Mouse (Mus musculus) gastrocnemius, postnatal 36 days (tissue): ENCODE results near the gene Prss22. TPM values are rescaled to one million over a fixed set of nuclear protein-coding genes. Genes with fewer than 3 reads are reported as not detected.

ENCODE experiments used
- DNase-seq, 2 experiments: peaks; one replicate each; pipeline ENCODE4 v3.0.0; 2022
- intact Hi-C: fragments of 180-260 bp; cut with DNase I; formaldehyde crosslinking; loops from one replicate; pipeline ENCODE4 v1.15.1; 2025
- long read RNA-seq, 2 experiments: library from polyadenylated mRNA; stranded (forward); transcript quantifications; one replicate each; pipeline ENCODE4 v2.0.0; 2021
- total RNA-seq, 2 experiments: library from RNA; stranded (reverse); gene quantifications; 2 replicates each; pipeline ENCODE4 v1.2.3; 2021

The Prss22 gene
- total RNA-seq: not detected
- long read RNA-seq, experiment 1: 0 reads
- long read RNA-seq, experiment 2: 0 reads

DNA sequence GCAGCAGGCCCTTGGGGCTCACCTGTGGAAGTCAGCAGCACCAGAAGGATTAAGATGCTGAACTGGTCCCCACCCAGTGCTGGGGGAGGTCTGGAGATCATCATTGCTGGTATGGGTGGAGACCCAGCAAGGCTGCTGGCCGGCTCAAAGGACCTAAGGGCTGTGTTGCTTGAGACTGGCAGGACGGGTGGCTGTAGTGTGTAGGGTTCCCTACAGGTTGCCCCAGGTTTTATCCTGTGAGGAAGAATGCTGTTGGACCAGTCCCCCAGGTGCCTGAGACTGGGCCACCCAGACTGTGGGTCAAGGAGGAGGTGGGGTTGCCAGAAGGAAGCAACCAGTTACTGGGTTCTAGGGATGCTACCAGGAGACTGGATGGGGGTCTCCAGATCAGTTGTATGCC, at the start of gene Prss22:
Gene Prss22, minus strand, starts transcription at position 200 of the 400 bp plus-strand sequence.
- no peak for DNase-seq
- intact Hi-C loops: no loop called here

- intact Hi-C loops: no loop called here
- DNase-seq: no peak
These were observed 48.1 kb upstream of the Prss22 start for GRCm38 (mm10) chr17:24046026-24046425.

DNA sequence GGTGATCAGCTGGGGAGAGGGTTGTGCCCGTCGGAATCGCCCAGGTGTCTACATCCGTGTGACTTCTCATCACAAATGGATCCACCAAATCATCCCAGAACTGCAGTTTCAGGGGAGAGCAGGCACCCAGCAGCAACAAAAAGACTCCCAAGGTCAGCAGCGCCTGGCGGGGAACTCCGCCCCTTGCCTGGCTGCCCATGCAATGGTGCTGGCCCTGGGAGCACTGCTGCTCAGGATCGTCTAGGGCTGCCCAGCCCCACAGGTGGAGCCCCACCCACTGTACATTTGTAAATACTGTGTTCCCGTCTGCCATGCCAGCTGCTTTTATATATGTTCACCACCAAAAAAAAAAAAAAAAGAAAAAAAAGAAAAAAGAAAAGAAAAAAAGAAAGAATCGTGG, 47.7 kb upstream of the Prss22 start:
- no peak for DNase-seq
- intact Hi-C loops: no loop called here

GRCm38 (mm10) chr17:24044482-24044881, 46.6 kb upstream of the Prss22 start:
- no peak for DNase-seq
- intact Hi-C loops: no loop called here

DNA sequence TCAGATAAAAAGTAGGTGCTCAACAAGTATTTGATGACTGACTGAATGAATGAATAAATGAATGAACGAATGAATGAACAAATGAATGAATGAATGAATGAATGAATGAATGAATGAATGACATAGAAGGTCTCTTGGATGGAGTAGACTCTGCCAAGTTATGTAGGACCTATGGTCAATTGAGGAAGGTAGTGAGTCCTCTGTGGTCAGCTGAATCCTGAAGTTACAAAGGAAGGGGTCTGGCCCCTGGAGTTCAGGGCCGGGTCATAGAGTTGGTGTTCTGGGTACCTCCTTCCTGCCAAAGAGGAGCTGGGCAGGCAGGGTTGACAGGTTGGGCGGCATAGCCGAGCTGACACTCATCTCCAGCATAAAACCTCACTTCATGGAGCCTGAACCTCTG, 39.9 kb upstream of the Prss22 start, which contains the start of gene Prss27:
Gene Prss27, plus strand, starts transcription at position 301 of the 400 bp plus-strand sequence.
- intact Hi-C loops: no loop called here

DNA sequence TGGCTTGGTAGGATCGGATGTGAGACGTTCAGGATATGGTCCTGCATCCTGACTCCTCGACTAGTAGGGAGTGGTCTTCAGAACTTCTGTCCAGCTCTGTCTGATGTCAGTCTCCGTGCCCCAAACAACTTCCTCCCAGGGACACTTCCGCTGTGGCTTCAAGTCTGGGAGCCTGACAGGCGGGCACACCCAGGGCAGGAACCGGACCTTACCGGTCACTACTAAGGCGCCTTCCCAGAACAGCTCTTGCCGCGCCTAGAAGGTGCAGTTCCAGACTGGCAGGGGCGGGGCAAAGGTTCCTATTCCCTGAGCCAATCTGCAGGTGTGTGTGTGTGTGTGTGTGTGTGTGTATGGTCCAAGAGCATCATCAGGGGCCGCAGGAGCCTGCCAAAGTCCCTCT, 39.5 kb upstream of the Prss22 start:
- intact Hi-C loops: no loop called here
- no peak for DNase-seq

More for the DNA sequence above, 39.9 kb upstream of the Prss22 start, which contains the start of gene Prss27:
- DNase-seq: no peak

DNA sequence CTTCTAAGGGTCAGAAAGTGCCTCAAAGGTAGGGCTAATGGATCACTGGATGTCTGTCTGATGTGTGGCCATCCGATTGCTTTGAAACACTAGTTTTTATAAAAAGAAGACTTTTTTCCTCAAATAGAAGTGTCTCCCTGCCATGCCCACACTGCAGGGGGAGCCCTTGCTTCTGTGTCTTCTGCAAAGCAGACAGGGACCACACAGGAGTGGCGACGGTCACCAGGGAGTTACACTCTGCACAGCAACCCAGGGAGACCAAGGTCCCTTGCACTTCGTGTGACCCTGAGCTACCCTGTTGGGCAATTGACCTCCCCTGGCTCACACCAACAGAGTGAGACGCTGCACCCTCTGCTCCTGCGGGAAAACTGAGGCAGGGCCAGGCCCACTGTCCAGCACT, 39.1 kb upstream of the Prss22 start:
- no peak for DNase-seq
- intact Hi-C loops: no loop called here

DNA sequence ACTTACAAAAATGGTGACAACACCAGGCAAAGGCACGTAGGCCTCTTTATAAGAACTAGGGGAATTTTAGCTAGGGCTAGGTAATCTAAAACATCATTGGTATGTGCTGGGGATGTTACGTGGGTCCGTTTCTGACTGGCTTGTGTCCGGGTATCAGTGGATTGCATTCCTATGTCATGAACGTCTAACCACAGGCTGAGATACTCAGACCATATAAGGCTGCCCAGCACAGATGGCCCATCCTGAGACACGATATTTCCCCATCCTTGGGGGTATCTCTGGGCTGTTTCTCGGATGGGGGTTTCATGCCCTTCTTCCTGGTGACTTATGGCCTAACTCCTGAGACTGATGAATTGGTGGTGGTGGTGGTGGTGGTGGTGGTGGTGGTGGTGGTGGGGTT, 37.2 kb upstream of the Prss22 start:
- intact Hi-C loops: no loop called here
- no peak for DNase-seq

- intact Hi-C loops: no loop called here
- no peak for DNase-seq
These were observed 32.7 kb upstream of the Prss22 start for GRCm38 (mm10) chr17:24030551-24030950.

GRCm38 (mm10) chr17:24029477-24029876, 31.6 kb upstream of the Prss22 start:
- intact Hi-C loops: no loop called here

GRCm38 (mm10) chr17:24021375-24022199, 23.7 kb upstream of the Prss22 start:
- no peak for DNase-seq
- intact Hi-C loops: no loop called here

More at GRCm38 (mm10) chr17:24029477-24029876, 31.6 kb upstream of the Prss22 start:
- DNase-seq: no peak

GRCm38 (mm10) chr17:24020696-24021095, 22.8 kb upstream of the Prss22 start:
- intact Hi-C loops: no loop called here

DNA sequence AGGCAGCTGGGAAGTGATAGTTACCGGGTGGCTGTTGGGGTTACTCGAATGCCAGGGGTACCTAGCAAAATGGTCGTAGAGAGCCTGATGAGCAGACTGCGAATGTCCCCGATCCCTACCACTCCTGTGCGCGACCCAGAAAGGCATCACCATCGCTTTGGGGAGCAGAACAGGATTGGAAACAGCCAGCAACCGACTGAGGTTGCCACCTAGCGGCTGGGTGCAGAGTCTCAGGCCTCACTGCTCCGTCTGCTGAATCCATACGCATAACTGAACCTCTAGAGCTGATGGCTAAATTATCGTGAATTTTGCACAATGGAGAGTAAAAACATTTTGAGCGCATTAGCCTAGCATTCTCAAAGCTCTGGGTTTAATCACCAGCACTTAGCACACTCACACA, 17.8 kb upstream of the Prss22 start:
- DNase-seq: no peak
- intact Hi-C loops: no loop called here

More at GRCm38 (mm10) chr17:24020696-24021095, 22.8 kb upstream of the Prss22 start:
- no peak for DNase-seq

DNA sequence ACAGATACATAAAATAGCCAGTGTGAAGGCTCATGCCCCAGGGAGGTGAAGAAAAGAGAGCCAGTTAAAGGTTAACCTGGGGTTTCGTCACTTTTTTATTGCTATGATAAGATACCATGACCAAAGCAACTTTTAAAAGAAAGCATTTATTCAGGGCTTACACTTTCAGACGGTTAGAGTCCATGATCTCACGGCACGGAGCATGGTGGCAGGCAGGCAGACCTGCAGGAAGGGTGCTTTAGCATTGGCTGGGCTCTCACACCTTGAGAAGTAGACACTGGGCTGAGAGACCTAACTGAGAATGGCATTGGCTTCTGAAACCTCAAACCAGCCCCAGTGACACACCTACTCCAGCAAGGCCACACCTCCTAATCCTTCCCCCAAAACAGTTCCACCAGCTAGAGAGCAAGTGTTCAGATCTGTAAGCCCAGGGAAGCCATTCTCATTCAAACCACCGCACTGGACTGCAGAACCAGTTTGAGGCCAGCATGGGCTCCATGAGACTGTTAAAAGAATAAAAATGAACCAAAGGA, 16.6 kb upstream of the Prss22 start:
- intact Hi-C loops: no loop called here
- DNase-seq: no peak

GRCm38 (mm10) chr17:24012921-24013320, 15.0 kb upstream of the Prss22 start:
- DNase-seq: no peak
- intact Hi-C loops: no loop called here

DNA sequence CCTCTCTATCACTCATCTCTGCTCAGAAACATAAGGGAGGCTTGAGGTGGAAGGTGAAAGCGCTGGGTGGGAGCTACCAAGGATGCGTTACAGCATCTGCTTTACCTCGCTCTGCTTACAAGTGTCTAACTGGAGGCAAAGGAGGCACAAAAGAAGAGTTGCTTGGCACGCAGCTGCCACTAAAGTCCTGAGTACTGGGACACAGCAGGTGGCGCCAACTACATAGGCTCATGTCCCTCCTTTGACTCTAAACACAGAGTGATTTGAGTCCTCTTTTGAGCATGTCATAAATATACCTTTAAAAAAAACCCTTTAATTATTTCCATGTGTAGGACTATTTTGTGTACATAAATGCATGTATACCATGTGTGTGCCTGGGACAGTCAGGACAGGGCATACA, 11.7 kb upstream of the Prss22 start:
- no peak for DNase-seq
- intact Hi-C loops: no loop called here

DNA sequence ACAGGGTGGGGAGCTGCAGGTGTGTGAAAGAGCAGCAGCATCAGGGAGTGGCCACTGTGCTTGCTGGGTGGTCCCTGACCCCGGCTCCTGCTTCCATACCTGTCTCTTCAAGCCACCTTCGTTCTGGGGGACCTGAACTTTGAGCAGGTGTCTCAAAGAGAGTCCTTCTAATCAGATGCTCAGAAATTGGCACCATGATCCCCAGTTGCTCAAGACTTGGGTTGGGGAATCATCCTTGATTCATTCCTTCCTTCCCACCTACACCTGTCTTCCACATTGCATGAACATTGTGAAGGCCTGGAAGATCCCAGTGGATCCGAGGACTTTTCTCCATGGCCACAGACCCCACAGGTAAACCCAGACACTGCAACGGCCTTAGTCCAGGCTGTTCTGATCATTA, 10.2 kb upstream of the Prss22 start:
- no peak for DNase-seq
- intact Hi-C loops: no loop called here

GRCm38 (mm10) chr17:24007391-24007790, 9.5 kb upstream of the Prss22 start:
- no peak for DNase-seq
- intact Hi-C loops: no loop called here

- DNase-seq: no peak
- intact Hi-C loops: no loop called here
These were observed 9.0 kb upstream of the Prss22 start for GRCm38 (mm10) chr17:24006930-24007329.

DNA sequence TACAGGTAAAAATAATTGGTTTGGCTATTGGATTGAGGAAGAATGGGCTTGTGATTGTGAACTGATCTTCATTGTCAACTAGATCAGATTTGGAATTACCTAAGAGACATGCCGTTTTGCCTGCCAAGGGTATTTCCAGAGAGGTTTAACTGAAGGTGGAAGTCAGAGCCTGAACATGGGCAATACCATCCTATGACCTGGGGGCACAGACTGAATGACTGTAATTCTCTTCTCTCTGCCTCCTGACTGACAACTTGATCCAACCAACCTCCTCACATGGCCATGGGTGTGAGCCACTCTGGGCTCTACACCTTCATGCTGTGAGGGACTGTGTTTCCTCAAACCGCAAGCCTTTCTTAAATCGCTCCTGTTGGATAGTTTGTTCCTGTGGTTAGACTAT, 7.1 kb upstream of the Prss22 start:
- intact Hi-C loops: no loop called here
- DNase-seq: no peak

- intact Hi-C loops: no loop called here
- no peak for DNase-seq
These were observed 6.3 kb upstream of the Prss22 start for GRCm38 (mm10) chr17:24004071-24004665.

DNA sequence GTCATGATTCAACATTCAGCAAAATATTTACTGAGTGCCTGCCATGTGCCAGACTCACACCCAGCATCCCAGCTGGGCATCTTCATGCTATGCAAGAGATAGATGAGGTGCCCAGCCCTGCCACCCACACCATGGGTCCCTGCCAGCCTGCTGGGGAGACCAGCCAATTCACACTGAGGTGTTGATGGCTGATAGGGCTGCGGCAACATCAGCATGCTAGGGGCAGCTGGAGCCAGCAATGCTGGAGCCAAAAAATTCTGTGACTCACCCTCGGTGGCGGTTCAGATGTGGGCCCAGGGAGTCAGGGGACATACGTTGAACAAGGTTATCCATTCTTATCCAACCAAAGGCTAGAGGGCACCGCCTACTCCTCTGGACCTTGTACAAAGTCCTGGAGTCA, 2.5 kb upstream of the Prss22 start:
- intact Hi-C loops: no loop called here
- DNase-seq: no peak
